9 mouse cellular contexts compared by ENCODE assay signal in genomic region chr4:111442435-111443238, GRCm38 (mm10). TPM values are rescaled to one million over a fixed set of nuclear protein-coding genes. Genes with fewer than 3 reads are reported as not detected.
A peak's percentile ranks its signal among the peaks of the same experiment; 100 is the strongest.
DNase-seq lines count a peak whose midpoint lies in the region; ATAC-seq lines count a peak whose summit lies in the region.
"Had no signal": no experiment of that assay in that cellular context is flagged by ENCODE, and none has a peak within 500 bp of the region (broad histone marks: within the 10 kb centered on the region; RNA-seq: fewer than 3 reads in every experiment).

No protein-coding gene starts in this region.

- peak; percentile 94 for DNase-seq in heart, adult 11 months
- peak; percentile 56 for DNase-seq in urinary bladder, postnatal 14 days (ENCODE audit: low spot score)
- DNase-seq in urinary bladder, postnatal 10 days (ENCODE audit: low spot score), result no peak
- DNase-seq in heart, postnatal 14 days, result peak; percentile 58 to 73
- peak; percentile 49 for DNase-seq in lung, postnatal 25 days (ENCODE audit: low spot score)
- no peak for DNase-seq in liver
- no peak for DNase-seq in urinary bladder, adult 2 months (ENCODE audit: low spot score)

- WGBS in heart, embryonic 11.5 days (ENCODE audit: insufficient replicate concordance), result 56% methylated on average over 1 of the region's 1 CpGs

- no peaks in the 10 kb centered on the region for H3K9me3 ChIP-seq in heart, embryonic 11.5 days (replicated peaks; ENCODE audit: control insufficient read depth, low read length)

- H3K4me1 ChIP-seq in heart, embryonic 11.5 days (ENCODE audit: control insufficient read depth, insufficient read depth, low read length), result peaks cover 2% of the 10 kb centered on the region; the same call in 1 of the 2 replicates

- H3K27me3 ChIP-seq in heart, embryonic 11.5 days (ENCODE audit: control insufficient read depth, insufficient read depth, low read length), result no peaks in the 10 kb centered on the region

- intact Hi-C loops in heart, postnatal 14 days (cut with DNase I), result no loop called here

- H3K27ac ChIP-seq in heart, embryonic 11.5 days (ENCODE audit: low read depth, low read length), result no peak overlapping the region
- H3K27ac ChIP-seq: macrophage had no signal

- no peak overlapping the region for H3K4me2 ChIP-seq in heart, embryonic 11.5 days

- no peak overlapping the region for H3K4me3 ChIP-seq in heart, embryonic 11.5 days (ENCODE audit: low read depth, low read length)

- no peak for ATAC-seq in heart, embryonic 11.5 days (replicated peaks; ENCODE audit: insufficient number of reproducible peaks, low FRiP score, low TSS enrichment)

- no peak overlapping the region for H3K9ac ChIP-seq in heart, embryonic 11.5 days (ENCODE audit: low read depth, low read length)

- no peaks in the 10 kb centered on the region for H3K36me3 ChIP-seq in heart, embryonic 11.5 days (ENCODE audit: control insufficient read depth, insufficient read depth, low read length)

RNA-seq across cellular contexts. Expression of gene Bend5, which starts 27.8 kb away (rescaled TPM):
- polyA plus RNA-seq in heart, embryonic 11.5 days (2014; fragmentation: Nextera tagmentation; extraction: Ambion mirVana), result 17.7 and 20.0 TPM in 2 replicates
- total RNA-seq in heart, postnatal 14 days (2021), result 1 to 10 TPM; 6.1 to 8.0 TPM
- 16.5 and 16.8 TPM in 2 replicates for polyA plus RNA-seq in urinary bladder, adult 2 months (2012; rRNA removed)
- polyA plus RNA-seq: macrophage had no signal

Comparison
In these comparisons a context has a peak if more than half of its experiments do, and no peak if none do; other contexts are left out.
1. DNase-seq: peak in heart, adult 11 months (single experiment), urinary bladder, postnatal 14 days (single experiment), heart, postnatal 14 days (2 of 2) and lung, postnatal 25 days (single experiment); none in urinary bladder, postnatal 10 days (single experiment), liver (single experiment) and urinary bladder, adult 2 months (single experiment).